Mouse (Mus musculus) heart, embryonic 10.5 days (tissue): ENCODE measurements around the gene Tmem223. TPM values are rescaled to one million over a fixed set of nuclear protein-coding genes. Genes with fewer than 3 reads are reported as not detected.
"Not testable (repeated sequence)": the region's sequence is repeated elsewhere in the genome, so short reads cannot be mapped to it uniquely, and the experiment has no call there.

Source experiments
- DNase-seq: peaks from one replicate; pipeline ENCODE4 v3.0.0-alpha.2; 2017; ENCODE audit warnings: low spot score
- H3K27ac ChIP-seq: fragments of 300-500 bp; sonication (generic); 2 replicates; pipeline ENCODE4 v1.5.1; 2016; ENCODE audit warnings: mild to moderate bottlenecking
- H3K27me3 ChIP-seq: fragments of 300-500 bp; sonication (generic); 2 replicates; pipeline ENCODE4 v1.6.1; 2016; ENCODE audit warnings: mild to moderate bottlenecking; ENCODE audit not compliant: poor library complexity, insufficient read depth, severe bottlenecking
- H3K36me3 ChIP-seq: fragments of 300-500 bp; sonication (generic); 2 replicates; pipeline ENCODE4 v1.6.1; 2016; ENCODE audit warnings: mild to moderate bottlenecking, moderate library complexity
- H3K4me1 ChIP-seq: fragments of 300-500 bp; sonication (generic); 2 replicates; pipeline ENCODE4 v1.6.1; 2016; ENCODE audit warnings: mild to moderate bottlenecking
- H3K4me3 ChIP-seq: fragments of 300-500 bp; sonication (generic); 2 replicates; pipeline ENCODE4 v1.5.1; 2016; ENCODE audit warnings: mild to moderate bottlenecking, moderate library complexity
- H3K9me3 ChIP-seq: fragments of 300-500 bp; sonication (generic); 2 replicates; pipeline ENCODE4 v1.6.1; 2016; ENCODE audit warnings: mild to moderate bottlenecking, moderate library complexity
- WGBS: fragments of 180-500 bp; shearing (Covaris S2); methylation state at CpG from one replicate; pipeline ENCODE4 v1.1.7; 2016; 5-methylcytosine and 5-hydroxymethylcytosine counted together
- polyA plus RNA-seq: library from polyadenylated mRNA; unstranded; fragments of >200 nt; fragmentation: Nextera tagmentation; extraction: Ambion mirVana; gene quantifications from 2 replicates; pipeline ENCODE4 v1.2.1, GENCODE M21; 2016

The Tmem223 gene
- polyA plus RNA-seq = 134 and 136 TPM in 2 replicates

GRCm38 (mm10) chr19:8770567-8771270, at the start of gene Tmem223:
Tmem223 (plus strand) TSS chr19:8770996.
- DNase-seq = peak; percentile 93
- Histone ChIP-seq H3K4me1 (peaks cover 33% of the 10 kb centered on the region), H3K27me3 (no peaks in the 10 kb centered on the region), H3K36me3 (peaks cover 69% of the 10 kb centered on the region), H3K27ac (peak within 1 kb of the TSS; percentile 98), H3K9me3 (0 out of 2 replicates have a peak, but pooled peaks cover under 1% of the 10 kb centered on the region), H3K4me3 (peak within 1 kb of the TSS; percentile 91)
- 22% methylated on average over 29 of the region's 29 CpGs for WGBS

- 70% methylated on average over 1 of the region's 1 CpGs for WGBS
- H3K27ac ChIP-seq = no peak overlapping the region
- H3K4me3 ChIP-seq = no peak overlapping the region
- H3K27me3 ChIP-seq = no peaks in the 10 kb centered on the region
- peaks cover 26% of the 10 kb centered on the region for H3K36me3 ChIP-seq
- H3K9me3 ChIP-seq = no peaks in the 10 kb centered on the region
- H3K4me1 ChIP-seq = peaks cover 11% of the 10 kb centered on the region
- DNase-seq = no peak
These were observed 49.4 kb upstream of the Tmem223 start for GRCm38 (mm10) chr19:8721378-8721777.

- peaks cover 11% of the 10 kb centered on the region for H3K4me1 ChIP-seq
- 55% methylated on average over 4 of the region's 4 CpGs for WGBS
These were observed 48.8 kb upstream of the Tmem223 start for GRCm38 (mm10) chr19:8722021-8722420.

GRCm38 (mm10) chr19:8722559-8722906, 48.3 kb upstream of the Tmem223 start:
- H3K4me1 ChIP-seq = peaks cover 11% of the 10 kb centered on the region
- DNase-seq = no peak
- WGBS = 2% methylated on average over 5 of the region's 5 CpGs
- peak overlapping the region; percentile 93 for H3K27ac ChIP-seq
- no peaks in the 10 kb centered on the region for H3K9me3 ChIP-seq
- H3K4me3 ChIP-seq = peak overlapping the region; percentile 69
- H3K36me3 ChIP-seq = peaks cover 31% of the 10 kb centered on the region
- H3K27me3 ChIP-seq = no peaks in the 10 kb centered on the region

More at GRCm38 (mm10) chr19:8722021-8722420, 48.8 kb upstream of the Tmem223 start:
- Histone ChIP-seq H3K27me3 (no peaks in the 10 kb centered on the region), H3K36me3 (peaks cover 31% of the 10 kb centered on the region), H3K27ac (peak overlapping the region; percentile 93), H3K4me3 (peak overlapping the region; percentile 69), H3K9me3 (no peaks in the 10 kb centered on the region)
- no peak for DNase-seq

- no peaks in the 10 kb centered on the region for H3K9me3 ChIP-seq
- H3K27ac ChIP-seq = peak within 1 kb of the TSS; percentile 93
- no peaks in the 10 kb centered on the region for H3K27me3 ChIP-seq
- H3K36me3 ChIP-seq = peaks cover 31% of the 10 kb centered on the region
- H3K4me1 ChIP-seq = peaks cover 11% of the 10 kb centered on the region
- WGBS = under 1% methylated on average over 50 of the region's 50 CpGs
- DNase-seq = peak; percentile 99
- peak within 1 kb of the TSS; percentile 69 for H3K4me3 ChIP-seq
These were observed 47.8 kb upstream of the Tmem223 start, which contains the start of gene Slc3a2 for GRCm38 (mm10) chr19:8722907-8723573. Slc3a2 (minus strand) TSS chr19:8723369.

GRCm38 (mm10) chr19:8723574-8724346, 47.0 kb upstream of the Tmem223 start:
- no peaks in the 10 kb centered on the region for H3K27me3 ChIP-seq
- no peak for DNase-seq
- under 1% methylated on average over 20 of the region's 20 CpGs for WGBS
- peaks cover 31% of the 10 kb centered on the region for H3K36me3 ChIP-seq
- H3K9me3 ChIP-seq = no peaks in the 10 kb centered on the region
- peaks cover 11% of the 10 kb centered on the region for H3K4me1 ChIP-seq
- H3K4me3 ChIP-seq = peak overlapping the region; percentile 69
- peak overlapping the region; percentile 93 for H3K27ac ChIP-seq

GRCm38 (mm10) chr19:8724392-8724791, 46.4 kb upstream of the Tmem223 start:
- peaks cover 31% of the 10 kb centered on the region for H3K36me3 ChIP-seq

GRCm38 (mm10) chr19:8725081-8725613, 45.6 kb upstream of the Tmem223 start:
- Histone ChIP-seq H3K4me1 (peaks cover 11% of the 10 kb centered on the region), H3K27ac (no peak overlapping the region), H3K4me3 (peak overlapping the region; percentile 69), H3K9me3 (no peaks in the 10 kb centered on the region), H3K27me3 (no peaks in the 10 kb centered on the region), H3K36me3 (peaks cover 31% of the 10 kb centered on the region)
- DNase-seq = no peak
- WGBS = 64% methylated on average over 4 of the region's 4 CpGs

More at GRCm38 (mm10) chr19:8724392-8724791, 46.4 kb upstream of the Tmem223 start:
- H3K27ac ChIP-seq = peak overlapping the region; percentile 93
- H3K27me3 ChIP-seq = no peaks in the 10 kb centered on the region
- no peak for DNase-seq
- no peaks in the 10 kb centered on the region for H3K9me3 ChIP-seq
- peaks cover 11% of the 10 kb centered on the region for H3K4me1 ChIP-seq
- H3K4me3 ChIP-seq = peak overlapping the region; percentile 69
- 7% methylated on average over 2 of the region's 2 CpGs for WGBS

- DNase-seq = no peak
- Histone ChIP-seq H3K36me3 (peaks cover 31% of the 10 kb centered on the region), H3K27ac (no peak overlapping the region), H3K27me3 (no peaks in the 10 kb centered on the region), H3K4me1 (peaks cover 11% of the 10 kb centered on the region), H3K9me3 (no peaks in the 10 kb centered on the region), H3K4me3 (0 out of 2 replicates have a peak overlapping the region, but pooled peaks have one; percentile 1)
- WGBS = 25% methylated on average over 3 of the region's 3 CpGs
These were observed 44.0 kb upstream of the Tmem223 start for GRCm38 (mm10) chr19:8726609-8727390.

GRCm38 (mm10) chr19:8727495-8728114, 43.2 kb upstream of the Tmem223 start:
- Histone ChIP-seq H3K27me3 (no peaks in the 10 kb centered on the region), H3K9me3 (no peaks in the 10 kb centered on the region), H3K4me3 (no peak overlapping the region), H3K27ac (no peak overlapping the region), H3K4me1 (peaks cover 5% of the 10 kb centered on the region; the same call in 1 of the 2 replicates), H3K36me3 (peaks cover 31% of the 10 kb centered on the region)
- no peak for DNase-seq
- 24% methylated on average over 5 of the region's 5 CpGs for WGBS

GRCm38 (mm10) chr19:8728335-8729099, 42.3 kb upstream of the Tmem223 start:
- not testable (repeated sequence) for H3K27me3 ChIP-seq, H3K27ac ChIP-seq, H3K4me3 ChIP-seq, H3K9me3 ChIP-seq, H3K4me1 ChIP-seq
- H3K36me3 ChIP-seq = peaks cover 31% of the 10 kb centered on the region
- WGBS = 50% methylated on average over 3 of the region's 3 CpGs
- DNase-seq = peak; percentile 45
